Mouse (Mus musculus): Measurements from ENCODE around the gene Igf1r. TPM values are rescaled to one million over a fixed set of nuclear protein-coding genes. Genes with fewer than 3 reads are reported as not detected.

Igf1r gene
- polyA plus RNA-seq, 1 experiment, result 2.6 TPM

DNA sequence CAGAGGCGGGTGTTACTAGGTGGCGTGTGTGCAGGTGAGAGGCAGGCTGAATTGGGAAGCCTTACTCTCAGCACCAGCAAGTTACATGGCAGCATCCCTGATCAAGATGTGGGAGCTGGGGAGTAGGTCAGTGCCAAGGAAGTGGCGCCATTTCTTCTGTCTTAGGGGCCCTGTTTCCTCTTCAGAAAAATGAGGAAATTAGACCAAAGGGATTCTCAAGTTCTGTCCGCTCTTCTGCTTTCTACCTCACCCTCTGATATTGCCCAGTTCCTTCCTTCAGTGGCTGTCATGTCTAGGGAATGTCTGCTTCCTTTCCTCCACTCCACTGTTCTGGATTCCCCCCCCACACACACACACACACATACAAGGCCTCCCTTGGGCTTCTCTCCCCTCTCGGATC, 48.6 kb downstream of the Igf1r start:
- WGBS, result 88% methylated on average over 5 of the region's 5 CpGs
- Histone ChIP-seq H3K4me3 (ENCODE audit: low read depth, low read length) (no peak overlapping the region), H3K27me3 (ENCODE audit: control insufficient read depth, insufficient read depth, low read length) (no peaks in the 10 kb centered on the region), H3K36me3 (ENCODE audit: control insufficient read depth, insufficient read depth, low read length) (0 out of 2 replicates have a peak, but pooled peaks cover 4% of the 10 kb centered on the region), H3K27ac (ENCODE audit: insufficient read depth, low read depth, low read length) (no peak overlapping the region), H3K4me1 (ENCODE audit: control insufficient read depth, insufficient read depth, insufficient read length, low read length) (peaks cover 3% of the 10 kb centered on the region; the same call in 1 of the 2 replicates)
- TF ChIP-seq POLR2A (IDR thresholded peaks at IDR 0.05; ENCODE audit: low read depth, low read length) (no peak), CTCF (IDR thresholded peaks at IDR 0.05; ENCODE audit: extremely low read depth, insufficient read length, insufficient replicate concordance, low read depth, low read length) (no peak)

DNA sequence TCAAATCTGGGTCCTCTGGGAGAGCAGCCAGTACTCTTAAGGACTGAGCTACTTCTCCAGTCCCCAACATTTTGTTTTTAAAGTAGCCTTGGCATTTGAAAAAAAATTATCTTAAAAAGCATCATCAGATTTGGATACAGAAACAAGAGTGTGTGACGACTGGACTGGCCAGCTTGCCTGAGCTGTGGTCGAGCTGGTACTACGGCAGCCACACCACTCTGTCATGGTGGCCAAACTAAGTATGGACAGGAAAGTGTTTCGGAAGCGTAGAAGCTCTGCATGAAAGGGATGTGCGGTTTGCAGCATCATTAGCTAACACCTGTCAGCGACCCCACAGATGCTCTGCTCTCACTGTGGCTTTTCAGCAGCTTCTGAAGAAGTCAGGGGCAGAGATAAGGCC, 53.4 kb downstream of the Igf1r start:
- Histone ChIP-seq H3K27ac (ENCODE audit: insufficient read depth, low read depth, low read length) (no peak overlapping the region), H3K4me1 (ENCODE audit: control insufficient read depth, insufficient read depth, insufficient read length, low read length) (no peaks in the 10 kb centered on the region), H3K27me3 (ENCODE audit: control insufficient read depth, insufficient read depth, low read length) (no peaks in the 10 kb centered on the region), H3K36me3 (ENCODE audit: control insufficient read depth, insufficient read depth, low read length) (peaks cover 5% of the 10 kb centered on the region; the same call in 1 of the 2 replicates), H3K4me3 (ENCODE audit: low read depth, low read length) (no peak overlapping the region)
- WGBS, result 91% methylated on average over 7 of the region's 7 CpGs
- TF ChIP-seq CTCF (IDR thresholded peaks at IDR 0.05; ENCODE audit: extremely low read depth, insufficient read length, insufficient replicate concordance, low read depth, low read length) (no peak), POLR2A (IDR thresholded peaks at IDR 0.05; ENCODE audit: low read depth, low read length) (no peak)

DNA sequence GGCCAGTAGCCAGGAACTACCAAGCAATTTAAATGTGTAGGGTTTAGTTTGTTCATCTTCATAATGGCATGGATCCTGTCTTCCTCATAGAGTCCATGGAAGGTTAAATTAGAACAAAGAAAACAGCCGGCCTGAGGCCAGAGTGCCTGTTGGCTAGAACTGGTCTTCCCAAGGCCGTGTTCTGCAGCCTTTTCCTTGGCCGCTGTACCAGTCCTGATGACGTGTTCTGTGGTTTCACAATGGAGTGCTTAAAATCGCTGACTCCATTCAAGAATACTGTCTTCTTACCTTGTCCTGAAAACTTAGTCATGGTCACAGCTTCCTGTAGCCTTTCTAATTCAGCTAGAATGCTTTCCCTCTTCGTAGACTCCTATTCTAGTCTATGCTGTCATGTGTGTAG, 53.9 kb downstream of the Igf1r start:
- TF ChIP-seq POLR2A (IDR thresholded peaks at IDR 0.05; ENCODE audit: low read depth, low read length), result no peak
- no peak for TF ChIP-seq CTCF (IDR thresholded peaks at IDR 0.05; ENCODE audit: extremely low read depth, insufficient read length, insufficient replicate concordance, low read depth, low read length)
- H3K27ac ChIP-seq (ENCODE audit: insufficient read depth, low read depth, low read length), result no peak overlapping the region
- H3K36me3 ChIP-seq (ENCODE audit: control insufficient read depth, insufficient read depth, low read length), result peaks cover 5% of the 10 kb centered on the region; the same call in 1 of the 2 replicates
- no peaks in the 10 kb centered on the region for H3K4me1 ChIP-seq (ENCODE audit: control insufficient read depth, insufficient read depth, insufficient read length, low read length)
- no peaks in the 10 kb centered on the region for H3K27me3 ChIP-seq (ENCODE audit: control insufficient read depth, insufficient read depth, low read length)
- WGBS, result 88% methylated on average over 6 of the region's 6 CpGs
- no peak overlapping the region for H3K4me3 ChIP-seq (ENCODE audit: low read depth, low read length)

DNA sequence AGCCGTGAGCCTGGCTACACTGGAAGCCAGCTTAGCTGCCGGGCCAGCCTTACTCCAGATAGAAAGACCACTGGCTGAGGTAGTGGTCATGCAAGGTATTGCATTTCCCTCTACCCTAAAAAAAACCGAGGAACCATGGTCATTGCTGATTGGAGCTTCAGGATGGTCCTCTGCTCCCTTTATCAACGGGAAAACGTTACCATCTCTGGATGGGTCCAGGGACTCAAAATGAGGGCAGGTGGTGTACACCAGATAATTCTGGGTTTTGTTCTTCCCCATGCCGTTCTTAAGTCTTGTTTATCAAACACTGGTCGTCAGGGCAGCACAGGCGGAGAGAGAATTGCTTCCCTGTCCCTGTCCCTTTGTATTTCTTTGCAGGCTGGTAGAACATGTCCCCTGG, 57.0 kb downstream of the Igf1r start:
- H3K27ac ChIP-seq (ENCODE audit: insufficient read depth, low read depth, low read length), result no peak overlapping the region
- H3K36me3 ChIP-seq (ENCODE audit: control insufficient read depth, insufficient read depth, low read length), result peaks cover 1% of the 10 kb centered on the region; the same call in 1 of the 2 replicates
- no peaks in the 10 kb centered on the region for H3K27me3 ChIP-seq (ENCODE audit: control insufficient read depth, insufficient read depth, low read length)
- 78% methylated on average over 8 of the region's 8 CpGs for WGBS
- no peak for TF ChIP-seq POLR2A (IDR thresholded peaks at IDR 0.05; ENCODE audit: low read depth, low read length)
- H3K4me3 ChIP-seq (ENCODE audit: low read depth, low read length), result no peak overlapping the region
- no peaks in the 10 kb centered on the region for H3K4me1 ChIP-seq (ENCODE audit: control insufficient read depth, insufficient read depth, insufficient read length, low read length)

DNA sequence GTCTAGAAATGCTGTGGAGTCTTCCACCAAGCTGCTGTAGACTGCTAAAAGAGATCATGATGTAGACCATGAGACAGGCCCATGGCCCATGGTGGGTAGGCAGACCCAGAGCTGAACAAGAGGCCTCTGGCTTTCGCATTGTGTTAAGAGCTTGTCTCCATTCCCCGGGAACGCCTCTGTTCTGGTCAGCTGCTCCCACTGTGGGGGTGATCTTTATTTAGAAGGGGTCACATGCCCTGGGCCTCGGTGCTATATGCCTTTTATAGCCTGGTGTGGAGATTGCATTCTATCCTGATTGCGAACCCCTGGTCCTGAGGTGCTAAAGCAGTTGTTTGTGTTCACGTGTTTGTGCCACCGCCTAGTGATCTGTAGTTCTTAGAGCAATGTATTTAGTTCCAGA, 57.5 kb downstream of the Igf1r start:
- peaks cover 1% of the 10 kb centered on the region; the same call in 1 of the 2 replicates for H3K36me3 ChIP-seq (ENCODE audit: control insufficient read depth, insufficient read depth, low read length)
- H3K27me3 ChIP-seq (ENCODE audit: control insufficient read depth, insufficient read depth, low read length), result no peaks in the 10 kb centered on the region
- H3K4me3 ChIP-seq (ENCODE audit: low read depth, low read length), result no peak overlapping the region
- H3K27ac ChIP-seq (ENCODE audit: insufficient read depth, low read depth, low read length), result no peak overlapping the region
- H3K4me1 ChIP-seq (ENCODE audit: control insufficient read depth, insufficient read depth, insufficient read length, low read length), result no peaks in the 10 kb centered on the region
- TF ChIP-seq POLR2A (IDR thresholded peaks at IDR 0.05; ENCODE audit: low read depth, low read length) (no peak), CTCF (IDR thresholded peaks at IDR 0.05; ENCODE audit: extremely low read depth, insufficient read length, insufficient replicate concordance, low read depth, low read length) (no peak)
- 87% methylated on average over 7 of the region's 7 CpGs for WGBS

DNA sequence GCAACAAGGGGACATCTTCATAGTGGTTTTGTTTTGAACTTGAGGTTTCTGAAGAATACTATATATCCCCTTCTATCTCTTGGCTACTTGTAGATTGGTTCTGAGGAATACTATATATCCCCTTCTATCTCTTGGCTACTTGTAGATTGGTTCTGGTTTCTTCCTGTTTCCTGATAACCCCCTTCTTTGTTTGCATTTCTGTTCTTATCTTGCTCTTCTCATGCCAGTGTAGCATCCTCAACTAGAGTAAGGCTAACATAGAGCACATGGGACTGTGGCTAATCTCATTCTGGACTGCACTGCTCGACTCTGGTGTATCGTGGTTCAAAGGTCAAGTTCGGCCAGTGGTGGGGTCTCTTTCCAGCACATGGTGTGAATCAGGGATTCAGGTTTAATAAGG, 58.2 kb downstream of the Igf1r start:
- Histone ChIP-seq H3K27ac (ENCODE audit: insufficient read depth, low read depth, low read length) (no peak overlapping the region), H3K27me3 (ENCODE audit: control insufficient read depth, insufficient read depth, low read length) (no peaks in the 10 kb centered on the region), H3K4me3 (ENCODE audit: low read depth, low read length) (no peak overlapping the region), H3K36me3 (ENCODE audit: control insufficient read depth, insufficient read depth, low read length) (peaks cover 1% of the 10 kb centered on the region; the same call in 1 of the 2 replicates), H3K4me1 (ENCODE audit: control insufficient read depth, insufficient read depth, insufficient read length, low read length) (no peaks in the 10 kb centered on the region)
- TF ChIP-seq POLR2A (IDR thresholded peaks at IDR 0.05; ENCODE audit: low read depth, low read length), result no peak
- TF ChIP-seq CTCF (IDR thresholded peaks at IDR 0.05; ENCODE audit: extremely low read depth, insufficient read length, insufficient replicate concordance, low read depth, low read length), result no peak
- WGBS, result 74% methylated on average over 3 of the region's 3 CpGs

DNA sequence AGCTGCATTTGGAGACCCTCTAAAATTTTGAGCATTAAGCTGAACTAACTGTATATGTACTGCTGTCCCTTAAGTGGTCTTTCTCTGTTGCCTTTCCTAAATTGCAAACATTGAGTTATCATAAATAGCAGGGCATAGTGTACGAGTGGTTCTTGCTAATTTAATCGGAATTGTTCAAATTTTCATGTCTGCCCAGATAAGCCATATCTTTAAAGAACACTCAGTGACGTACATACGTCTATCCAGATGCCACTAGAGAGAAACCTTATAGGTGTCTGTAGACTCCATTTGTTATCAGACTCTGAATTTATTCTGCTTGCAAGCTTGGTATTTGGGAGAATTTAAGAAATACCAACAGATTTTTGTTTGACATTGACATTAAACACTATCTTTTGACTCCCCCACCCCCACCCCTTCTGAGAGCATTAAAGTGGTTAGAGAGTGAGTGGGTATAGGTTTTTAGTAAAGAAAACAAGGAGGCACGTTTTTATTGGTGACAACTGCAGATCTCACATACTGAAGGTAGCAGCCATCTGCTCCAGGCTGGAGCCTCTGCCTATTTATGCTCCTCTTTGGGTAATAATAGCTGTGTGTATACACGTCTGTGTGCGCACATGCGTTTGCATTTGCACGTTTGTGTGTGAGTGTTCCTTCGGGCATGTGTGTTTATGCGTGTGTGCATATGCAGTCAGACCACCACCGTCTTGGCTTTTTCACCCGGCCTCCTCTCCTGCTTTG, 58.9 kb downstream of the Igf1r start:
- Histone ChIP-seq H3K36me3 (ENCODE audit: control insufficient read depth, insufficient read depth, low read length) (peaks cover 1% of the 10 kb centered on the region; the same call in 1 of the 2 replicates), H3K27me3 (ENCODE audit: control insufficient read depth, insufficient read depth, low read length) (no peaks in the 10 kb centered on the region), H3K4me3 (ENCODE audit: low read depth, low read length) (no peak overlapping the region), H3K27ac (ENCODE audit: insufficient read depth, low read depth, low read length) (no peak overlapping the region), H3K4me1 (ENCODE audit: control insufficient read depth, insufficient read depth, insufficient read length, low read length) (no peaks in the 10 kb centered on the region)
- 81% methylated on average over 13 of the region's 13 CpGs for WGBS
- no peak for TF ChIP-seq CTCF (IDR thresholded peaks at IDR 0.05; ENCODE audit: extremely low read depth, insufficient read length, insufficient replicate concordance, low read depth, low read length)
- TF ChIP-seq POLR2A (IDR thresholded peaks at IDR 0.05; ENCODE audit: low read depth, low read length), result no peak

All from small intestine, adult 2 months (tissue).